7 mouse cellular contexts compared by ENCODE assay signal in genomic region chr13:23750839-23751477, GRCm38 (mm10). TPM values are rescaled to one million over a fixed set of nuclear protein-coding genes. Genes with fewer than 3 reads are reported as not detected.
DNase-seq lines count a peak whose midpoint lies in the region; ATAC-seq lines count a peak whose summit lies in the region.
"Not testable (repeated sequence)": the region's sequence is repeated elsewhere in the genome, so short reads cannot be mapped to it uniquely, and the experiment has no call there.

TSS of gene Hist1h2ab (plus strand) at chr13:23751126.

- not testable (repeated sequence) for H3K36me3 ChIP-seq in intestine, embryonic 15.5 days

- peak; percentile 59 for ATAC-seq in intestine, embryonic 15.5 days
- peak; percentile 59 for ATAC-seq in megakaryocyte progenitor cell, adult 5-6 weeks (replicated peaks; ENCODE audit: poor library complexity)

- peak within 1 kb of the TSS; percentile 96 for H3K27ac ChIP-seq in intestine, embryonic 15.5 days

- under 1% methylated on average over 34 of the region's 47 CpGs for WGBS in intestine, embryonic 15.5 days

- peak within 1 kb of the TSS; percentile 39 for H3K4me3 ChIP-seq in intestine, embryonic 15.5 days (replicated peaks)

- not testable (repeated sequence) for H3K27me3 ChIP-seq in intestine, embryonic 15.5 days (replicated peaks)

- intact Hi-C loops in left cerebral cortex, postnatal 4 days (cut with DNase I): loop anchor here (10.0 kb wide), 1 partner anchor 186 kb away; the partner anchor contains the start of gene Hist1h3e

- not testable (repeated sequence) for H3K9me3 ChIP-seq in intestine, embryonic 15.5 days

- H3K4me1 ChIP-seq in intestine, embryonic 15.5 days (replicated peaks): not testable (repeated sequence)

- H3K4me2 ChIP-seq in intestine, embryonic 15.5 days (replicated peaks): peak within 1 kb of the TSS; percentile 63

- not testable (repeated sequence) for DNase-seq in adrenal gland, adult 8-10 months
- DNase-seq in embryo, embryonic 9.5 days (ENCODE audit: extremely low spot score): peak; percentile 91
- peak; percentile 42 to 54 for DNase-seq in heart, adult 18-20 months
- peak; percentile 49 for DNase-seq in left cerebral cortex, postnatal 4 days
- peak; percentile 29 for DNase-seq in right cerebral cortex, postnatal 4 days

- peak within 1 kb of the TSS; percentile 54 for H3K9ac ChIP-seq in intestine, embryonic 15.5 days

RNA-seq across cellular contexts. Expression of gene Hist1h2ab, which starts in this region (rescaled TPM):
- total RNA-seq in adrenal gland, adult 8-10 months (2022): 10 to 100 TPM; 24.0 to 37.5 (median 29.3) TPM
- 1 to 10 TPM; 5.8 to 6.8 TPM for total RNA-seq in heart, adult 18-20 months (2021)
- polyA plus RNA-seq in intestine, embryonic 15.5 days (2015; fragmentation: Nextera tagmentation; extraction: Ambion mirVana): 39.8 and 44.9 TPM in 2 replicates
- total RNA-seq in left cerebral cortex, postnatal 4 days (2021): 100 to 1,000 TPM; 116 to 120 TPM
- 28.1 and 45.4 TPM in 2 replicates for total RNA-seq in megakaryocyte progenitor cell, adult 5-6 weeks (2015)
- total RNA-seq in megakaryocyte progenitor cell, adult 5-6 weeks (2017): 2,397 and 3,405 TPM in 2 replicates
